Mouse (Mus musculus): Measurements from ENCODE around the gene Kiss1r. TPM values are rescaled to one million over a fixed set of nuclear protein-coding genes. Genes with fewer than 3 reads are reported as not detected.
A peak's percentile ranks its signal among the peaks of the same experiment; 100 is the strongest.

Kiss1r gene
- 1.6 and 1.7 TPM in 2 replicates for polyA plus RNA-seq (2015; fragmentation: Nextera tagmentation; extraction: Ambion mirVana)

DNA sequence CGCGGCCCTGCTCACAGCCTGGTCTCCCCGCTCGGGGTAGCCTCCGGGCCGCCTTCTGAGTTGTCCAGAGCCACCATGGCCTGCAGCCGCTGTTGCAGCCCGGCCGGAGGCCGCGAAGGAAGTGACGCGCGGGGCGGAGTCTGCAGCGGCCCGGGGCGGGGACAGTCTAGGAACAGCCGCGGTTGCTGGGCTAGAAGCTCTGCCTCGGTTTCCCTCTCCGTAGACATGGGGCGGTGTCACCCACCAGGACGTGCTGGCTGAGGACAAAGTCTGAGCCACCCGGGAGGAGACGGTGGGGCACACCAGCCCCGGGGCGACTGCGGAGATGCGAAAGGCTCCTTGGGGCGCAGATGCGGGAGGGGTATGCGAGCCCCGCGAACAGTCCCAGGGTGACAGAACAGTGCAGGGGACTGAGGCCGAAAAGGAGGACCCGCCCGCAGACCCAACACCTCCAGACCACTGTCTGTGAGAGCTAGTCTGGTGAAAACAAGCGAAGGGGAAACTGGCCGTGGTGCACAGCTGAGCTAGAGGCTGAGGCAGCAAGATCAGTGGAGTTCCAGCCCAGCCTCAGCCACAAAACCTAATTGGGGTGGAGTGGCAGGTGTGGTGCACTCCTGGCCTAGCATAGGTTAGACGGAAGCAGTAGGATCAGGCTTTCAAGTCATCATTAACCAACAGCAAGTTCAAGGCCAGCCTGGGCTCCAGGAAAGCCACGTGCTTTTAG is at the start of gene Kiss1r:
TSS of gene Kiss1r (plus strand) at position 164 of the 724 bp plus-strand sequence.
- peaks cover 21% of the 10 kb centered on the region; the same call in 1 of the 2 replicates for H3K4me1 ChIP-seq (ENCODE audit: insufficient read depth, low read depth, low read length)

GRCm38 (mm10) chr10:79871845-79872244 is 44.9 kb upstream of the Kiss1r start:
- Histone ChIP-seq H3K36me3 (ENCODE audit: insufficient read depth, low read length) (no peaks in the 10 kb centered on the region), H3K4me1 (ENCODE audit: insufficient read depth, low read depth, low read length) (0 out of 2 replicates have a peak, but pooled peaks cover 3% of the 10 kb centered on the region), H3K9ac (replicated peaks; ENCODE audit: low read depth) (no peak overlapping the region), H3K9me3 (ENCODE audit: low read length) (no peaks in the 10 kb centered on the region), H3K27me3 (replicated peaks; ENCODE audit: insufficient read depth, low read length) (no peaks in the 10 kb centered on the region), H3K27ac (ENCODE audit: low read length) (no peak overlapping the region), H3K4me2 (replicated peaks; ENCODE audit: low read depth, low read length) (no peak overlapping the region), H3K4me3 (ENCODE audit: low read depth, low read length) (no peak overlapping the region)
- TF ChIP-seq EP300 (IDR thresholded peaks at IDR 0.05), result no peak
- no peak for TF ChIP-seq CTCF (IDR thresholded peaks at IDR 0.05)
- DNase-seq (ENCODE audit: low spot score) (no peak), ATAC-seq (no peak)
- 86% methylated on average over 8 of the region's 8 CpGs for WGBS

More for the DNA sequence above, at the start of gene Kiss1r:
- H3K4me3 ChIP-seq (ENCODE audit: low read depth, low read length), result peak within 1 kb of the TSS; percentile 76
- H3K36me3 ChIP-seq (ENCODE audit: insufficient read depth, low read length), result 0 out of 2 replicates have a peak, but pooled peaks cover 3% of the 10 kb centered on the region
- 2% methylated on average over 42 of the region's 42 CpGs for WGBS
- H3K27me3 ChIP-seq (replicated peaks; ENCODE audit: insufficient read depth, low read length), result peaks cover 27% of the 10 kb centered on the region
- H3K9me3 ChIP-seq (ENCODE audit: low read length), result no peaks in the 10 kb centered on the region
- TF ChIP-seq EP300 (IDR thresholded peaks at IDR 0.05), result no peak
- no peak for TF ChIP-seq CTCF (IDR thresholded peaks at IDR 0.05)
- peak within 1 kb of the TSS; percentile 88 for H3K4me2 ChIP-seq (replicated peaks; ENCODE audit: low read depth, low read length)
- peak within 1 kb of the TSS; percentile 82 for H3K27ac ChIP-seq (ENCODE audit: low read length)
- ATAC-seq, result peak; percentile 87
- peak; percentile 89 for DNase-seq (ENCODE audit: low spot score)
- peak within 1 kb of the TSS; percentile 92 for H3K9ac ChIP-seq (replicated peaks; ENCODE audit: low read depth)

- 37% methylated on average over 3 of the region's 3 CpGs for WGBS
- no peak overlapping the region for H3K4me2 ChIP-seq (replicated peaks; ENCODE audit: low read depth, low read length)
- no peaks in the 10 kb centered on the region for H3K9me3 ChIP-seq (ENCODE audit: low read length)
- H3K4me3 ChIP-seq (ENCODE audit: low read depth, low read length), result no peak overlapping the region
- H3K27me3 ChIP-seq (replicated peaks; ENCODE audit: insufficient read depth, low read length), result no peaks in the 10 kb centered on the region
- H3K4me1 ChIP-seq (ENCODE audit: insufficient read depth, low read depth, low read length), result 0 out of 2 replicates have a peak, but pooled peaks cover 3% of the 10 kb centered on the region
- no peak overlapping the region for H3K9ac ChIP-seq (replicated peaks; ENCODE audit: low read depth)
- no peaks in the 10 kb centered on the region for H3K36me3 ChIP-seq (ENCODE audit: insufficient read depth, low read length)
- H3K27ac ChIP-seq (ENCODE audit: low read length), result no peak overlapping the region
- no peak for TF ChIP-seq CTCF (IDR thresholded peaks at IDR 0.05)
- TF ChIP-seq EP300 (IDR thresholded peaks at IDR 0.05), result no peak
- no peak for ATAC-seq
- DNase-seq (ENCODE audit: low spot score), result no peak
Observed at GRCm38 (mm10) chr10:79872862-79873261, 43.9 kb upstream of the Kiss1r start.

DNA sequence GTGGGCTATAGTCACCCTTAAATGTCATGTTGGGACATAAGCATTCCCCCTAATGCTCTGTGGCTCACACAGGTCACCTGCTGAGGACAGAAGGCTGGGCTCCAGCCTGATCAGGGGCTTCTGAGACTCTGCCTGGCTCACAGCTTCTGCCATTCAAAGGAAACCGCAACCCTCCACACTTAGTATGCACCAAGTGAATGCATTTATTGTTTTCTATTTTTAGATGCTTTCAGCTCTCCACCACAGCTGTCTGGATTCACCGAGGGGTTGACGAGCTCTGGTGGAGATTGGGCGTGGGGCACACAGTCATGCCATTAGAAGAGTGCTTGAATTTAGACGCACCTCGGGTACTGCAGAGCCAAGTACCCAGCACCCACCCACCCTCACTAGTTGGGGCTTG is 43.5 kb upstream of the Kiss1r start:
- H3K27ac ChIP-seq (ENCODE audit: low read length), result no peak overlapping the region
- no peaks in the 10 kb centered on the region for H3K36me3 ChIP-seq (ENCODE audit: insufficient read depth, low read length)
- WGBS, result 11% methylated on average over 6 of the region's 6 CpGs
- no peaks in the 10 kb centered on the region for H3K27me3 ChIP-seq (replicated peaks; ENCODE audit: insufficient read depth, low read length)
- no peak for TF ChIP-seq EP300 (IDR thresholded peaks at IDR 0.05)
- ATAC-seq (no peak), DNase-seq (ENCODE audit: low spot score) (no peak)
- no peak overlapping the region for H3K4me3 ChIP-seq (ENCODE audit: low read depth, low read length)
- H3K9me3 ChIP-seq (ENCODE audit: low read length), result no peaks in the 10 kb centered on the region
- H3K4me2 ChIP-seq (replicated peaks; ENCODE audit: low read depth, low read length), result peak overlapping the region; percentile 99; the same call in 1 of the 2 replicates
- H3K4me1 ChIP-seq (ENCODE audit: insufficient read depth, low read depth, low read length), result 0 out of 2 replicates have a peak, but pooled peaks cover 3% of the 10 kb centered on the region
- H3K9ac ChIP-seq (replicated peaks; ENCODE audit: low read depth), result no peak overlapping the region

DNA sequence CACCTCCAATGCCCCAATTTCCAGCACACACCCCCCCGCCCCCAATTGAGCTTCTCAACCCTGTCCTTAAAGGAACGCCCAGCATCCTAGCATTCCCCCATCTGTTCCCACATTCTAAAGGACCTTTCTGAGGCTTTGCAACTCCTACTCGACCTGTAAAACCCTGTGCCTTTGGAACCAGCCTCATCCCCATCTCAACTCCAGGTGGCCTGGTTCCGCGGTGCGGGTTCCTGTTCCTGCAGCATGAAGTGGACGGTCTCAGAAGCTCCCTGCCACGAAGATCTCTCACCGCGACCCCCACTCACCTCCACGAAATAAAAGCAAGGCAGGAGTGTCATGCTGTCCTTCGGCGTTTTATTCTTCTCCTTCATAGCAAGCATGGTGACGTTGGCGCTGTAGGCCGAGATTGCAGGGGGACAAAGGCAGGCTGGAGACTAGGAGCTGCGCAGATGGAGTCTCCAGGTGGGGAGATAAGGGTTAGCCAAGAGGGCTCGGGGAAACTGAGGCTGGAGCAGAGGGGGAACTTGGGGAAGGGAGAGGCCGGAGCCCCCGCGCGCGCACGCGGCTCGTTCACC is 43.0 kb upstream of the Kiss1r start:
- DNase-seq (ENCODE audit: low spot score) (no peak), ATAC-seq (no peak)

DNA sequence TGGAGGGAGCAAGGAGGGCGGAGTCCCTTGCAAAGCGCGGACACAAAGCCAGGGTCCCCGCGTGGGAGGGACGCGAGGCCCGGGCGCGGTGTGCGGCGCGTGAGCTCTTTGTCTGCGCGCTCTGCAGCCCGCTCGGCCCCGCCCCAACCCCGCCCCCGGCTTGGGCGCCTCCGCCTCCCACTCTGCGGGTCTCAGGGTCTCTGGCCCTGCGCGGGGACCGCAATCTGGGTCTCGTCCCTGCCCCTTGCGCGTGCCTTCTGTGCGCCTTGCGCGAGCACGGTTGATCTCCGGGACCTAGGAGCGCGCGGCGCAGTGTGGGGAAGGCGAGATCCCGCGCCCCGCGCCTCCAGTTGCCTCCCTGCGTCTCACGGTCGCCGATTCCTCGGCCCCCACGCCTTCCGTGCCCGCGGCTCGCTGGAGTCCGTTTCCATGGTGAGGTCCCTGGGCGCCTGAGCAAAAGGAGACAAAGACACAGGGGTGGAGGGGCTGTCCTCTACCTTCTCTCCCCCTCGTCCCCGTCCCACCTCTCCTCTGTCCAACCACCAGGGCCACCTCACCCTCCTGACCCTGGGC is 42.4 kb upstream of the Kiss1r start, which contains the start of the genes Prtn3 and Plppr3:
TSS of gene Prtn3 (plus strand) at position 187 of the 573 bp plus-strand sequence.
TSS of gene Plppr3 (minus strand) at position 345 of the 573 bp plus-strand sequence.
- Histone ChIP-seq H3K36me3 (ENCODE audit: insufficient read depth, low read length) (no peaks in the 10 kb centered on the region), H3K4me1 (ENCODE audit: insufficient read depth, low read depth, low read length) (0 out of 2 replicates have a peak, but pooled peaks cover 3% of the 10 kb centered on the region), H3K9me3 (ENCODE audit: low read length) (no peaks in the 10 kb centered on the region), H3K27me3 (replicated peaks; ENCODE audit: insufficient read depth, low read length) (no peaks in the 10 kb centered on the region), H3K27ac (ENCODE audit: low read length) (no peak within 1 kb of the TSS), H3K4me2 (replicated peaks; ENCODE audit: low read depth, low read length) (peak within 1 kb of the TSS; percentile 99), H3K4me3 (ENCODE audit: low read depth, low read length) (peak within 1 kb of the TSS; percentile 49), H3K9ac (replicated peaks; ENCODE audit: low read depth) (peak within 1 kb of the TSS; percentile 19; the same call in 1 of the 2 replicates)
- no peak for TF ChIP-seq CTCF (IDR thresholded peaks at IDR 0.05)
- no peak for TF ChIP-seq EP300 (IDR thresholded peaks at IDR 0.05)
- WGBS, result 7% methylated on average over 27 of the region's 57 CpGs
- DNase-seq (ENCODE audit: low spot score) (no peak), ATAC-seq (peak; percentile 44)

More for the DNA sequence above, 43.0 kb upstream of the Kiss1r start:
- H3K4me1 ChIP-seq (ENCODE audit: insufficient read depth, low read depth, low read length), result 0 out of 2 replicates have a peak, but pooled peaks cover 3% of the 10 kb centered on the region
- H3K27ac ChIP-seq (ENCODE audit: low read length), result no peak overlapping the region
- no peak overlapping the region for H3K9ac ChIP-seq (replicated peaks; ENCODE audit: low read depth)
- H3K4me3 ChIP-seq (ENCODE audit: low read depth, low read length), result peak overlapping the region; percentile 49
- no peaks in the 10 kb centered on the region for H3K9me3 ChIP-seq (ENCODE audit: low read length)
- H3K27me3 ChIP-seq (replicated peaks; ENCODE audit: insufficient read depth, low read length), result no peaks in the 10 kb centered on the region
- WGBS, result 3% methylated on average over 22 of the region's 26 CpGs
- TF ChIP-seq CTCF (IDR thresholded peaks at IDR 0.05) (no peak), EP300 (IDR thresholded peaks at IDR 0.05) (no peak)
- no peaks in the 10 kb centered on the region for H3K36me3 ChIP-seq (ENCODE audit: insufficient read depth, low read length)
- peak overlapping the region; percentile 99 for H3K4me2 ChIP-seq (replicated peaks; ENCODE audit: low read depth, low read length)
